Mouse (Mus musculus): ENCODE results near the gene D430041D05Rik. TPM values are rescaled to one million over a fixed set of nuclear protein-coding genes. Genes with fewer than 3 reads are reported as not detected.

Gene D430041D05Rik
- total RNA-seq, 2 experiments from 2014 or later: 0.12 to 0.24 TPM

- intact Hi-C loops (cut with DNase I): no loop called here
Measured at GRCm38 (mm10) chr2:104299160-104299559, 111.7 kb downstream of the D430041D05Rik start.

DNA sequence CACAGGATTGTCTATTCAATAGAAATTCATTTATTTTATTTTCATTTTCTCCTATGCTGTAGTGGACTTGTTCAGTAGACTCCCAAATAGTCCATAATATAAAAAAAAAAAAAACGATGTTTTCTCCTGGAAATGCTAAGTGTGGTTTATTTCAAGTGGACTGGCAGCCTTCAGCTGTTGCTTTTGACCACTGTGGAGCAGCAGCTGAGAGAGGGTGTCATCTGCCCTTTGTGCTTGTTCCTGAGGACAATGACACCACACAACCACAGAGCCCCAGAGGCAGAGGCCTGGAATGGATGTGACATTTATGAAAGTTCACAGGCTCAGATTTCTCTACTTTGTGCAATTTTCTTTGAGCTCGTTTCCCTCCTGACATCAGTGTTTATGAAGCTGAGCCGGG lies 124.0 kb downstream of the D430041D05Rik start:
- intact Hi-C loops (cut with DNase I): no loop called here
- DNase-seq: no peak

More at GRCm38 (mm10) chr2:104299160-104299559, 111.7 kb downstream of the D430041D05Rik start:
- DNase-seq: peak; percentile 64 to 82

DNA sequence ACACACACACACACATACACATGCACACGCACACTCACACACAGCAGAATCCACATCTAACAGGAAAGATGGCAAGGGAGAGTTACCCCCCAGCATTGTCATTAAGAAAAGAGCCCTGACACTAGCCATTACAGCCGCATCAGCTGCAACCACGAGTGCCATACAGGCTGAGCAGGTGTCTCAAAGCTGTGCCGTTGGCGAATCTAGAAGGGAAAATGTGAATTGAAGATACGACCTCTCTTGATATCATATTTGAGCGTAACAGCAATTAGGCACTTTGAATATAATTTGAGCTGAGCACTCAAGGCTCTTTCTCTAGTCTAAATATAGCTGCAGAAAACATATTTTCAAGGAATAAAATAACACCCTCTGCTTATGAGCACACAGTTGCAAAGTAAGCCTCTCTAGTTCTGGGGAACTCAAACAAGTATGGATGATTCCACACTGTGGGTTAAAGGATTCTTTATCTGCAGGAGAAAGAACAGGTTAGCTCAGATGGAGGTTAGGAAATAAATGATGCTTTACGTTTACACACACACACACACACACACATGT lies 127.3 kb downstream of the D430041D05Rik start:
- DNase-seq: no peak
- intact Hi-C loops (cut with DNase I): no loop called here

GRCm38 (mm10) chr2:104282835-104283234 lies 128.0 kb downstream of the D430041D05Rik start:
- DNase-seq: no peak
- intact Hi-C loops (cut with DNase I): no loop called here

DNA sequence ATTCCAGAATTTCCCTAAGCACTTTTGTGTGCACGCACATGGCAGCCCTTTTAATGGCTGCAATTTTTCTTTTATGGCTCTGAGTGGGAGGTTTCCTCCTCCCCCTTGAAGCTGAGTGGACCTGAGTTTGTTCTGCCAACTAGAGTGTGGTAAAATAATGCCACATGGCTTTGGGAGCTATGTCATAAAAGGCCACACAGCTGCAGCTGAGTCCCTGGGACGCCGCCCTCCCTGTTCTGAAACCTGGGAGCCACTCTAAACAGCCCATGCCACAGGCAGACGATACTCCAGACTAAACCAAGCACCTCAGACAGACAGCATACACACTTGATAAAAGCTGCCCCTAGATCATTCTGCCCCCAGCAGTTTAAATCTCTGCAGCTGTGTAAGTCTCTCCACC lies 143.8 kb downstream of the D430041D05Rik start:
- intact Hi-C loops (cut with DNase I): no loop called here
- no peak for DNase-seq

- DNase-seq: no peak
- intact Hi-C loops (cut with DNase I): no loop called here
Measured at GRCm38 (mm10) chr2:104261741-104262067, 149.1 kb downstream of the D430041D05Rik start.

DNA sequence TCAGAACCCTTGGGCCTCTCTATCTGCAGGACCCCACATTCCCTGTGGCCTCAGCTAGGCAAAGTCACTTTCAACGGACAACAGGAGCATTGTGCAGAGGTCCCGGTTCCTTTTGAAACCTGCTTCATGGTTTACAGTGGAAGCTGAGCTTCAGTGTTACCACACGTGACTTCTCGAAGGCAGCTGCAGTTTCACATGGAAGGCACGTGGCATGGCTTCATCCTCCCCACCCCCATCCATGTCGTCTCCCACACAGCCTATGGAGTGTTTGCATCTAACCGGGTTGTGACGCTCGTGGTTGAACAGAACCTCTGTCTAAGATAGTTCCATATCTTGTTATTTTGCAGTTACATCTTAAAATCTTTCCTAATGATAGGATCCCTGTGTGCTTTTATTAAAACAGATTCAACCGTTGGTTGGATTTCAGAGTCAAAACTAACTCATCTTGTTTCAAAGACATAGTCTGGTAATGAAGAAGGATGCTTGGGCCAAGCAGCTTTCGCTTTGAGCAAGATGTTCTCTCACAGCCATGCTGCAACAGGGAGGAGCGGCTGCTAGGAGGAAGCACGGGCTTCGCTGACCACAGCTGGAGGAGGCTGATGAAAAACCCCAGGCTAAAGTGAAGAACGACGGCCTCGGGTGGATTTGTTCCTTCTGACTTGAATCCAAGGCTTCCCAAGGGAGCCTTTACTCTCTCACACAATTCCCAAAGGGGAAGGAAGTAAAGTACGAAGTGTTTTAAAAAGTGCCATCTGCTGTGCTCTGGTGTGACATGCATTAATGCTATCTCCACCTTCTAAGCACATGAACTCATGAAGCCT lies 149.7 kb downstream of the D430041D05Rik start:
- intact Hi-C loops (cut with DNase I): no loop called here
- DNase-seq: peak; percentile 2 to 7

DNA sequence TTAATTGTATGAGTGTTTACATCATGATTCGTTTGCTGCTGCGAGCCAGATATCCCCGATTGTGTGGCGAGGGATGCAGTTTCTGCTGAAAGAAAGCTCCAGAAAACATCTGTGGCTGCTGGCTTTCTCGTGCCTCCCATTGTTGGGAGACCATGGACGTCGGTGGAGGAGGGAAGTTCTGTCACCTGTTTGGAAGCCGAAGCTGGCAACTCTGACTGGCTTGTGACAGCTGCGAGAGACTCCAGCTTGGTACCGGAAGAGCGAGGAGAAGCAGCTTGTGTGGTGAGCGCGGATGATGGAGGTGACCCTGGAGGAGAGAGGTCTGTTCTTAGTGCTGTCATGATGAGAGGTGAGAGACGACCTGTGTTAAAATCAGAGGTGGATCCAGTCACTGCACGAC lies 154.2 kb downstream of the D430041D05Rik start:
- intact Hi-C loops (cut with DNase I): no loop called here
- no peak for DNase-seq

DNA sequence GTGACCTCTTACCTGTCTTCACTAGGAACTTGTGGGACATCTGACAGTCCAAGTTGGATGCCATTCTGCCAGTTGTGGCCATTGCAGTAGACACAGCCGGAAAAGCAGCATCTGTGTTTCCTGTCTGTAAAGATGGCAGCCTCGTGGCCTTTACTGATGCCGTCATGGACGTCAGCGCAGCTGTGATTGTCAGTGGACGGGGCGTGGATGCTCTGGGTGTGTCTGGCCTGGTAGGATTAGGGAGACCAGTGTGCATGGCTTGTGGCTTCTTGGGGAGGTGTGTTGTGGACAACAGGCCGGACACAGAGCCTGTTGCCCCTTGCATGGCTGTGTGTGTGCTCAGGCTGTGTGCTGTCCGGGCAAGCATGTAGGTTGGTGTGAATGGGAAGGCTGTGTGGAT lies 155.9 kb downstream of the D430041D05Rik start:
- intact Hi-C loops (cut with DNase I): no loop called here
- no peak for DNase-seq

- DNase-seq: no peak
- intact Hi-C loops (cut with DNase I): no loop called here
Measured at GRCm38 (mm10) chr2:104253341-104253740, 157.5 kb downstream of the D430041D05Rik start.

DNA sequence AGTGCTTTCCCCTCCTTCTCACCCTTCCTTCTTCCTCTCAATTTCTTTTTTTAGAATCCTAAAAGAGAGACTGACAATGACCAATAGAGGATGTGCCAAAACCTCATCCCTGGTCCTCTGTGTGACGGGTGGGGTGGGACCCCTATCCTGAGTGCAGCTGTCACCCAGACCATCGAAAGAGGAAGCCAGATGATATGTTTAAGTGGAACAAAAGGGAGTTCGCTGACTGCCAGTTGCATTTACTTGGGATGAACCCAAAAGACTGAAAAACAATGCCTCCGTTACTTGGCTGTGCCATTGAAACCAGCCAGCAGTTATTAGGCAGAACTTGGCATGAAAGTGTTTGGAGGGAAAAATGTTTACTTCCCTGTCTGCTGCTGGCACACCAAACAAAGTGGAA lies 159.2 kb downstream of the D430041D05Rik start:
- no peak for DNase-seq
- intact Hi-C loops (cut with DNase I): no loop called here

- intact Hi-C loops (cut with DNase I): no loop called here
- no peak for DNase-seq
Measured at GRCm38 (mm10) chr2:104249856-104250255, 161.0 kb downstream of the D430041D05Rik start.

GRCm38 (mm10) chr2:104246851-104247250 lies 164.0 kb downstream of the D430041D05Rik start:
- DNase-seq: no peak
- intact Hi-C loops (cut with DNase I): no loop called here

DNA sequence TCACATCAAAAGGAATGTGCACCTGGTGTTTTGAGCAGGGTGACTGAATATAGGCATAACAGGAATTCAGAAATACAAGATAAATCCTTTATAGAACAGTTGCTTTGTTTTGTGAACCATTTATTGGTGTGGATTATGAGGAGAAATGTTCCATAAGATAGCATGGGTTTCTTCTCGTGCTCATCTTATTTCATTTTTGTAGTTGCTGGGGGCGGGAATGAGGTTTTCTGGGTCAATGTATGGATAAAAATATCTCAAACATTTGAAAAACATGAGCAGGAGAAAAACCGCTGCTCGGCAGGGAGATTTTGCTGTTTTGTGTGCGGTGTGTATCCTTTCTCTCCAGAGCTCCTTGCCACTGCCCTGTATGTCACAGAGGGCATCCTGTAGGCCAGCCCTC lies 168.8 kb downstream of the D430041D05Rik start:
- DNase-seq: no peak
- intact Hi-C loops (cut with DNase I): no loop called here

- DNase-seq: no peak
- intact Hi-C loops (cut with DNase I): no loop called here
Measured at GRCm38 (mm10) chr2:104237141-104237540, 173.7 kb downstream of the D430041D05Rik start.

- peak in 1 of 2 experiments; percentile 4 for DNase-seq
- intact Hi-C loops (cut with DNase I): no loop called here
Measured at GRCm38 (mm10) chr2:104230444-104230843, 180.4 kb downstream of the D430041D05Rik start.

GRCm38 (mm10) chr2:104226057-104226456 lies 184.8 kb downstream of the D430041D05Rik start:
- intact Hi-C loops (cut with DNase I): no loop called here
- DNase-seq: no peak

- intact Hi-C loops (cut with DNase I): no loop called here
- no peak for DNase-seq
Measured at GRCm38 (mm10) chr2:104219733-104220391, 191.0 kb downstream of the D430041D05Rik start.

GRCm38 (mm10) chr2:104218588-104219065 lies 192.2 kb downstream of the D430041D05Rik start:
- intact Hi-C loops (cut with DNase I): no loop called here
- DNase-seq: peak in 1 of 2 experiments; percentile 2

- DNase-seq: no peak
- intact Hi-C loops (cut with DNase I): no loop called here
Measured at GRCm38 (mm10) chr2:104218114-104218513, 192.7 kb downstream of the D430041D05Rik start.

GRCm38 (mm10) chr2:104209408-104209807 lies 201.4 kb downstream of the D430041D05Rik start:
- no peak for DNase-seq
- intact Hi-C loops (cut with DNase I): no loop called here

- intact Hi-C loops (cut with DNase I): no loop called here
- no peak for DNase-seq
Measured at GRCm38 (mm10) chr2:104208415-104208814, 202.4 kb downstream of the D430041D05Rik start.

All from heart, postnatal 10 days (tissue).